Mouse (Mus musculus) hindbrain, embryonic 10.5 days (tissue): Measurements from ENCODE around the gene Cabin1. TPM values are rescaled to one million over a fixed set of nuclear protein-coding genes. Genes with fewer than 3 reads are reported as not detected.
"Not testable (repeated sequence)": the region's sequence is repeated elsewhere in the genome, so short reads cannot be mapped to it uniquely, and the experiment has no call there.

Experiments used
- DNase-seq: peaks from one replicate; pipeline ENCODE4 v3.0.0-alpha.2; 2017; ENCODE audit warnings: low spot score
- H3K27ac ChIP-seq: fragments of 300-500 bp; sonication (generic); 2 replicates; pipeline ENCODE4 v1.5.1; 2016; ENCODE audit warnings: mild to moderate bottlenecking, moderate library complexity
- H3K27me3 ChIP-seq: fragments of 300-500 bp; sonication (generic); 2 replicates; pipeline ENCODE4 v1.6.1; 2016; ENCODE audit warnings: mild to moderate bottlenecking; ENCODE audit not compliant: poor library complexity, insufficient read depth, severe bottlenecking
- H3K36me3 ChIP-seq: fragments of 300-500 bp; sonication (generic); 2 replicates; pipeline ENCODE4 v1.6.1; 2016; ENCODE audit warnings: mild to moderate bottlenecking, moderate library complexity
- H3K4me1 ChIP-seq: fragments of 300-500 bp; sonication (generic); replicated peaks from 2 replicates; pipeline ENCODE4 v1.6.1; 2016; ENCODE audit warnings: mild to moderate bottlenecking
- H3K4me3 ChIP-seq: fragments of 300-500 bp; sonication (generic); 2 replicates; pipeline ENCODE4 v1.5.1; 2016; ENCODE audit warnings: mild to moderate bottlenecking, moderate library complexity
- H3K9me3 ChIP-seq: fragments of 300-500 bp; sonication (generic); 2 replicates; pipeline ENCODE4 v1.6.1; 2016; ENCODE audit warnings: mild to moderate bottlenecking, moderate library complexity
- WGBS: fragments of 180-500 bp; shearing (Covaris S2); methylation state at CpG from one replicate; pipeline ENCODE4 v1.1.7; 2016; 5-methylcytosine and 5-hydroxymethylcytosine counted together
- polyA plus RNA-seq: library from polyadenylated mRNA; unstranded; fragments of >200 nt; fragmentation: Nextera tagmentation; extraction: Ambion mirVana; gene quantifications from 2 replicates; pipeline ENCODE4 v1.2.1, GENCODE M21; 2016

Cabin1 gene
- polyA plus RNA-seq, 1 experiment from 2014 or later = 36.8 TPM

DNA sequence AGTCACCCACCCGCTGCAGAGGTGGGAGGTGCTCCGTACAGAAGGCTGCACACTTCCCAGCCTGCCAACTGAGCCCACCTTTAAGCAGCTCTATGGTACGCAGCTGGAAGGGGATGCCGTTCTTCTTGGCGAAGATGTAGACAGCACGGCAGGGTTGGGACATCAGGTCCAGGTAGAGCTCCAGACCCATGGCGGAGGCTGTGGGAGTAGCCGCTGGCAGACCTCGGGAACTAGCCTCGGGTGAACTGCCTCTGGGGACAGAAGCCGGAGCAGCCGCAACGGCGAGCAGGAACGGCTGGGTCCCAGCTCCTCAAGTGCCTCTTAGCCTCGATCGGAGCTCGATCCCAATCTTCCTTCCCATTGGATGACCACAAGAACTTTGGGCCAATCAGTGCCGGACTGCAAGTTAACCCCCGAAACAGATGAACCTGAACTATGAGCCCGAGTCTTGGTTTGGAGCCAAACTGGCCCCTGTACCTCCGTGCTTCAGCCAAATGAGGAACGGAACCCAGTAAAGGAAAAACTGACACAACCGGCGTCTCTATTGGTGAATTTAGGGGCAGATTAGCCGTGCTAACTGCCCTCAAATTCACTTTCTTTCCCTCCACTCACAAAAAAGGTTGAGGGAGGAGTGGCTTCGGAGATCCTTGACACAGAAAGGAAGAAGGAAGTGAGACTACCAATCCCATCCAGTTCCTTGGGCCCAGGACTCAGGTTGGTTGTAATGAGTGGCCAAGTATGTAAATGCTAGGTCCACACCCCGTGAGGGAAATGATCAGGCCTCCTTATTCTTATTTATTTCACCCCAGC is 16.8 kb upstream of the Cabin1 start, which contains the start of the genes Gm20441 and Gstt3:
TSS of gene Gm20441 (minus strand) at position 186 of the 810 bp plus-strand sequence.
TSS of gene Gstt3 (minus strand) at position 646 of the 810 bp plus-strand sequence.
- Histone ChIP-seq H3K27ac (no peak within 1 kb of the TSS), H3K4me3 (peak within 1 kb of the TSS; percentile 55), H3K36me3 (no peaks in the 10 kb centered on the region), H3K9me3 (no peaks in the 10 kb centered on the region), H3K4me1 (peaks cover 17% of the 10 kb centered on the region), H3K27me3 (peaks cover 58% of the 10 kb centered on the region)
- DNase-seq = peak; percentile 64
- 1% methylated on average over 28 of the region's 28 CpGs for WGBS

DNA sequence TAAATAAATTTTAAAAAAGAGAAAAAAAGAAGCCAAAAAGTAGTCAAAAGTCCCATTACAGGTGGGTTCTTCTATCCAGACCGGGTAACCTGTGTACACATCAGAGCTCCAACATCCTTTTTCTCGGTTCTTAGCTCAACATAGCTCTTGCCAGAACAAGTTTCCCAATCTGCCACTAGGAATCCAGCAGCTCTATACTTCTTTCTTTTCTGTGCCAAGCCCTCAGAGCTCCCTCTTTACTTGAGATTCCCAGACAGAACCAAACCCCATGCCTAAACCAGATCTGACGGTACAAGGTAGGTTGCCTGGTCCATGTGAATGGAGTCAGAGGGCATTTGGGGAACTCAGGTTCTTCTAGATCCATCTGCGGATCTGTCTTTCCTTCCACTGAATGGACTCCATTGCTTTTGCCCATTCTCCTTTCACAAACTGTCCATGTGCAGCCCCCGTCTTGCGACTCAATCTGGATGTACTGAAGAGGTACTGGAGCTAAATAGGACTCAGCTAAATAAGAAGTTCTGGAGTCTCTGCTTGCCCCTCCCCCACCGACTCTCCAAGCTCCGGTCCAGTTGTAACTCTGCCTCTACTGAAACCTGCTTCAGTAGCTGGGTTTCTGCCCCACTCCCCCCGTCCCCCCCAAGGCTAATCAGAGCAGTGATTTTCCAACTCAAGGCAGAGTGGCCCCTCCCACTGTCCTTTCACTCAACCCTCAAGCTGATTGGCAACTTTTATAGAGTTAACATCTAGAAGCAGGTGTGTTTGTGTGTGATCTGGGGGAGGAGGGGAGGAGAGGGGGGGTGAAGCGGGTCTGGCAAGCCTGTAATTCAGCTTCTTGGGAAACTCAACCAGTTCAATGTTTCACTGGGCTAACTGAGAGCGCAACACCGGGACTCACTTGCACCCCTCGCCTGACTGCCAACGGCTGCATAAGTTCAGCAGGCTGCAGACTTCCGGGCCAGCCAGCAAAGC is 15.3 kb upstream of the Cabin1 start:
- no peak overlapping the region for H3K27ac ChIP-seq
- WGBS = 49% methylated on average over 15 of the region's 15 CpGs
- H3K36me3 ChIP-seq = no peaks in the 10 kb centered on the region
- H3K4me1 ChIP-seq = peaks cover 17% of the 10 kb centered on the region
- H3K27me3 ChIP-seq = peaks cover 54% of the 10 kb centered on the region
- H3K4me3 ChIP-seq = peak overlapping the region; percentile 20; the same call in 1 of the 2 replicates
- no peak for DNase-seq
- no peaks in the 10 kb centered on the region for H3K9me3 ChIP-seq

DNA sequence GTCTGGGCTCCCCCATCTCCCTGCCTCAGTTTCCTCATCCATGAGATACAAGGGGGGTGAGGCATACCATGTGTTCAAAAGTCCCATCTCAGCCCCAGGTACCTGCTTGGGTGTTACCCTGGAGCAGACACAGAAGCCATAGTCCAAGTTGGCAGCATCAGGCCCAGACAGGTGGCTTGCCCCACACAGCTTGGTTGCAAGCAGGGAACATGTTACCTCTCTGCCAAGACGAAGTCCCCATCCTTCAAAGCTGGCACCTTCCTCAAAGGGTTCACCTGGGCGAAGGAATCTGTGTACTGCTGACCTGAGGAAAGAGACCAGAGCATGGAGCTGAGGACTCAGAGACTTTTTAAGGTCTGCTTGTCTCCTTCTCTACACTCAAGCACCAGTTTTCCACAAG is 13.7 kb upstream of the Cabin1 start:
- Histone ChIP-seq H3K4me1 (peaks cover 25% of the 10 kb centered on the region), H3K27ac (no peak overlapping the region), H3K9me3 (no peaks in the 10 kb centered on the region), H3K4me3 (no peak overlapping the region), H3K36me3 (no peaks in the 10 kb centered on the region), H3K27me3 (peaks cover 54% of the 10 kb centered on the region)
- WGBS = 80% methylated on average over 2 of the region's 2 CpGs
- no peak for DNase-seq

DNA sequence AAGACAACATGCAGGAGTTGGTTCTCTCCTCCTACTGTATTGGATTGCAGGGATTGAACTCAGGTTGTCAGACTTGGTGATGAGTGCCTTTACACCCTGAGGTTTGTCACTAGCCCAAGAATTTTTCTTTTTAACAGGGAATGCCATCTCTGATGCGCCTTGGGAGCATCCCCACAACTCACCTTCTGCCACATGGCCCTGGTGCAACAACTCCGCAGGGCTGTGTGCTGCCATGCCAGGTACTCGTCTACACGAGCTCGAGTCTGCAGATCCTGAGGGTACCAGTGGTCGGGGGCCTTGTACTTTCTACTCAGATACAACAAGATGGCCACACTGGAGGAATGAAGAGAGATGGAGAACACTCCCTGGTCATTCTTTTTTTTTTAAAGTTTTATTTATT is 12.4 kb upstream of the Cabin1 start:
- 86% methylated on average over 6 of the region's 6 CpGs for WGBS

DNA sequence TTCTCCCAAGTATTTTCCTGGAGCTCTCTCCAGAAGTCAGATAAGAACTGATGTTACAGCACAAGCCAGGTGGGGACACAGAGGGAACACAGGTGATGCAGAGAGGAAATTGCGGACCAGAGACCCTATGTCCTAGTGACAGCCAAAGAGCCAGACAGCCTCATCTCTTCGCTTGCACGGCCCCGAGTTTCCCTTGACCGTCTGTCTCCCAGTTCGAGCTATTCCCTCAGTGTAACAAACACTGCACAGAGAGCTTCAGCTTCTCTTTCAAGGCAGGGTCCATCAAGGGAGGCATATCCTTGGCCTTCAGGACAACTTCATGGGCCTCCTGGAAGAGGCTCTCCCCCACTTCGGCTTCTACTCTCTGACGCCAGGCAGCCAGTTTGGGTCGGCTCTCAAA is 10.4 kb upstream of the Cabin1 start:
- no peak for DNase-seq
- 88% methylated on average over 9 of the region's 9 CpGs for WGBS
- no peaks in the 10 kb centered on the region for H3K9me3 ChIP-seq
- H3K27me3 ChIP-seq = peaks cover 21% of the 10 kb centered on the region
- H3K36me3 ChIP-seq = peaks cover 6% of the 10 kb centered on the region; the same call in 1 of the 2 replicates
- peaks cover 16% of the 10 kb centered on the region for H3K4me1 ChIP-seq
- H3K27ac ChIP-seq = no peak overlapping the region
- no peak overlapping the region for H3K4me3 ChIP-seq

More for the DNA sequence above, 12.4 kb upstream of the Cabin1 start:
- no peak overlapping the region for H3K27ac ChIP-seq
- DNase-seq = no peak
- H3K9me3 ChIP-seq = no peaks in the 10 kb centered on the region
- H3K36me3 ChIP-seq = no peaks in the 10 kb centered on the region
- H3K27me3 ChIP-seq = peaks cover 41% of the 10 kb centered on the region
- no peak overlapping the region for H3K4me3 ChIP-seq
- peaks cover 34% of the 10 kb centered on the region for H3K4me1 ChIP-seq

DNA sequence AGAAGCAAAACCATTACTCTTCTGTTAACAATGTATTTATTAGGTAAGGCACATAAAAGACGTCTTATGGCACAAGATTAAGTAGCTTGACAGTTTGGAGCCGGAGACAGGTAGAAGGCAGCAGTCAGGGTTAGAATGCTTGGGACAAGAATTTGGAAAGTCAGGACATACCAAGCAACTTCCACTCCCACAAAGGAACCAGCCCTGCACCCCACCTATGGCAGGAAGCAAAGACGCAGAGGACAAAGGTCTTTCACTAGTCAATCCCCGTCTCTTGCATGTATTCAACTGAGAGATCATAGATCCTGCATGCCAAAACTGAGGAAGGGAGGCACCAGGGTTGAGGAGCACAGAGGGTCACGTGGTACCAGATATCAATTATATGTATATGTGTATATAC is 10.0 kb upstream of the Cabin1 start:
- DNase-seq = no peak
- no peak overlapping the region for H3K27ac ChIP-seq
- H3K27me3 ChIP-seq = peaks cover 17% of the 10 kb centered on the region; the same call in 1 of the 2 replicates
- peaks cover 6% of the 10 kb centered on the region; the same call in 1 of the 2 replicates for H3K36me3 ChIP-seq
- no peak overlapping the region for H3K4me3 ChIP-seq
- WGBS = 94% methylated on average over 5 of the region's 5 CpGs
- H3K9me3 ChIP-seq = no peaks in the 10 kb centered on the region
- H3K4me1 ChIP-seq = peaks cover 16% of the 10 kb centered on the region

DNA sequence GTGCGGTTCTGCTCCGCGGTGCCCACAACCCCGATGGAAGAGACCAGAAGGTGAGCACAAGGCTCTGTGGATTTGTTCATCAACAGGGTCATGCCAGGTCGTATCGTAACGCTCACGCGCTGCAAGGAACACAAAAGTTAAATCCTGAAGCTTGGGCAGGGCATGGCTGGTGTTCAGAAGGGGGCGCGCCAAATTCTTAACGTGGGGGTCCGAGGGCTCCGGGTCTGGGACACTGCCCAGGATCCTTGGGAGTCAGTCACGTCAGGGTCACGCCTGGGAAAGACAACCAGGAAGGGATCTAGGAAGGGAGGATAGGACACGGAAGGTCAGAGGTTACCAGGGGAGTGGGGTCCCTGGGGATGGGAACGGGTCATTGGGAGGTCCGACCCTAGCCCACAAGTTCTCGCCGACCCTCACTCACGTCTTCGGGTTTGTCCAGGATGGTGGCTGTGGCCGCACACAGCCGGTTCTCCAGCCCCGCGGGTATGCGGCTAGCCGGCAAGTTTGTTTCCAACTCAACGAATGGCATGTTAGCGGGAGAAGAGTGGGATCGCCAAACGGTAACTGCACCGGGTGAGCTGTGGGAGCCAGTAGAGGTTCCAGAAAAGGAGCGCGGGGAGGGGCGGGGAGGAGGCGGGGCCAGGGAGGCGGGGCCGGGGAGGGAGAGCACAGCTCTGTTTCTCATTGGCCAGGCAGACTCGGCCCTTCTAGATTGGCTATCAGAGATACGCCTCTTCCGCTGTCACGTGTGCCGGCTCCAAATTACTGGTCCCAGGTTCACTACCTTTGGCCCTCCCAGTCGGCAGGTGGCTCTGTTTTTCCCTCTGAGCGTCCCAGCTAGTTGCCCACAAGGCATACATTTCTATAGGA is 8.9 kb upstream of the Cabin1 start, which contains the start of gene Ddt:
TSS of gene Ddt (minus strand) at position 620 of the 870 bp plus-strand sequence.
- Histone ChIP-seq H3K27ac (peak within 1 kb of the TSS; percentile 82), H3K4me3 (peak within 1 kb of the TSS; percentile 66), H3K27me3 (peaks cover 9% of the 10 kb centered on the region; the same call in 1 of the 2 replicates), H3K4me1 (peaks cover 16% of the 10 kb centered on the region), H3K36me3 (peaks cover 6% of the 10 kb centered on the region; the same call in 1 of the 2 replicates), H3K9me3 (no peaks in the 10 kb centered on the region)
- DNase-seq = peak; percentile 92
- WGBS = under 1% methylated on average over 47 of the region's 47 CpGs

DNA sequence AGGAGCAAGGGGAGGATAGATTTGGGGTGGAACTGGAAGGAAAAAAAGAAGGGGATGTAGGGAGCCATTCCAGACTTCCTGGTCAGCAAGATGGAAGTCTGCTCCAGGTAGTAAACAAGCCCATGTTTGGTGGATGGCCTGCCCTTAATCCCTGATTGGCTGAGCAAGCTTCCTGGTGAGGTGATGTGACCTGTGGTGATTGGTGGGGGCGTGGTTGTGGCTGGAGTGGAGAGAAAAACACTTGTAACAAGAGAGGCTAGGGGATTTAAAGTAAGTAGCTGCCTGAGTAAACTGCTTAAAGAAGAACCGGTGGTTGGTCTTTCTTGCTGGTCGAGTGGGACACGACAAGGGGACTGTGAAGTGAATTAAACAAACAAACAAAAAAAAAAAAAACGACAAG is 3.6 kb upstream of the Cabin1 start:
- WGBS = 43% methylated on average over 5 of the region's 5 CpGs
- H3K36me3 ChIP-seq = not testable (repeated sequence)

DNA sequence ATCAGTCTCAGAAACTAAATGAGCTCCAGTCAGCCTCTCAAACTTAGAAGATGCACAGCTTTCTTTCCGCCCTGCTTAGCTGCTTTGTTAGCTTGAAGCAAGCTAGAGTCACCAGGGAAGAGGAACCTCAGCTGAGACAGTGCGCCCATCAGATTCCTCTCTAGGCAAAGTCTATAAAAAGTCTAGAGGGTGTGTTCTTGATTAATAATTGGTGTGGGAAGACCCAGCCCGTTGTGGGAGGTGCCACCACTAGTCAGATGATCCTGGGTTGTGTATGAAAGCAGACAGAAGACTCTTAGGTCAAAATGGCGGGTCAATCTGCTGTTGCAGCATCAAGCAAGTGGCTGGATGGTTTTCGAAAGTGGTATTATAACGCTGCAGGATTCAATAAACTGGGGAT is 2.7 kb upstream of the Cabin1 start:
- Histone ChIP-seq H3K4me3 (no peak overlapping the region), H3K9me3 (no peaks in the 10 kb centered on the region), H3K27ac (no peak overlapping the region), H3K4me1 (peaks cover 26% of the 10 kb centered on the region), H3K36me3 (peaks cover 13% of the 10 kb centered on the region; the same call in 1 of the 2 replicates), H3K27me3 (no peaks in the 10 kb centered on the region)
- WGBS = 86% methylated on average over 6 of the region's 6 CpGs
- DNase-seq = no peak

More for the DNA sequence above, 3.6 kb upstream of the Cabin1 start:
- not testable (repeated sequence) for H3K9me3 ChIP-seq, H3K4me3 ChIP-seq, H3K27me3 ChIP-seq, H3K27ac ChIP-seq, DNase-seq
- H3K4me1 ChIP-seq = peaks cover 29% of the 10 kb centered on the region

DNA sequence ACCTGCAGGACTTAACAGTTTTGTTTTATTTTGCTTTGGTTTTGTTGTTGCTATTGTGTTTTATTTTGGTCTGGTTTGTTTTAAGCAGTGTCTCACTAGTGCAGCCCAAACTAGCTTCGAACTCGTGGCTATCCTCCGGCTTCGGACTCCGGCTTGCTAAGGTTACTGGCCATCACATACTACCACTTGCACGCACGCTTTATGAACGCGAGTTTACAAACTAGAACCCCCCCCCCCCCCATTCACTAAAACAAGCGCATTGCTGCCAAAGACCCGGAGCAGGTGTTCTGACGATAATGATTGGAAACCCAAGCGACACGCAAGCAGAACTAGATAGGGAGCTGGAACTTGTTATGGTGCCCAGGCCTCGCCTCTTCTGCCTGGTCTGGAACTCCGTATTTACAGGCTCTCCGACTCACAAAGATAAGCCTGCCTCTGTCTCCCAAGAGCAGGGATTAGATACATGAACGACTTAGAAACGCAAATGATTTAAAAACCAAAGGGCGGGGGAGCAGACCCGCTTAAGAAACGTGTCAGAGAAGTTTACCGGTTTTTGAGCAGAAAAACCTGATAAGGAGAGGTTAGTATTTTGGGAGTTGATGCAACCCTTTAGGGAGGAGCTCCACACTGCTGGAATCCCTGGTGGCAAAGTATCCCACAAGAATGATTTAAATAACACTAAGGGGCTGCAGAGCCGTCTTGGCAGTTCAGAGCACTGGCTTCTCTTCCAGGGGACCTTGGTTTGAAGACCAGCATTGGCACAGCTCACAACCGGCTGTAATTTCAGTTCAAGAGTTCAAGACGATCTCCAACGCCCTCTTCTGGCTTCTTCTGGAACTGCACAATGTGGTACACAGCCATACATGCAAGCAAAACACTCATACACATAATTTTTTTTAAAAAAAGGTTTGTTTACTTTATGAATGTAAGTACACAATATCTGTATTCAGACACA is 655 bp upstream of the Cabin1 start:
- peak; percentile 84 for DNase-seq
- WGBS = 1% methylated on average over 27 of the region's 27 CpGs
- Histone ChIP-seq H3K27me3 (no peaks in the 10 kb centered on the region), H3K4me3 (peak overlapping the region; percentile 93), H3K4me1 (peaks cover 26% of the 10 kb centered on the region), H3K9me3 (no peaks in the 10 kb centered on the region), H3K27ac (peak overlapping the region; percentile 90), H3K36me3 (peaks cover 28% of the 10 kb centered on the region)

DNA sequence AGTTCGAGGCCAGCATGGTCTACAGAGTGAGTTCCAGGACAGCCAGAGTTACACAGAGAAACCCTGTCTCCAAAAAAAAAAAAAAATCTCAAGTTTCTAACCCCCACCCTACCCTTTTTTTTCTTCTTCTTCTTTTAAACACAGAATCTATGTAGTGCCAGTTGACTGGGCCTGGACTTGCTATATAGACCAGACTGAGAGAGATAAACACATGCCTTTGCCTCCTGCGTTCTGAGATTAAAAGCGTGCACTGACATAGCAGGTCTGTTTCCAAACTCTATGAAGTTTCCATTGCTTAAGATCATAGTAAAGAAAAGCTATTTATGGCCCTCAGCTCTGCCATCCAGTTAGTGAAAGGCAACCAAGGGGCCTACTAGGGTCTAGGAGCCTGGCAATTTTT is 1.7 kb downstream of the Cabin1 start:
- Histone ChIP-seq H3K27me3 (no peaks in the 10 kb centered on the region), H3K27ac (no peak overlapping the region), H3K4me1 (peaks cover 26% of the 10 kb centered on the region), H3K4me3 (peak overlapping the region; percentile 13; the same call in 1 of the 2 replicates), H3K36me3 (peaks cover 51% of the 10 kb centered on the region), H3K9me3 (0 out of 2 replicates have a peak, but pooled peaks cover 4% of the 10 kb centered on the region)
- WGBS = 96% methylated on average over 3 of the region's 3 CpGs
- DNase-seq = no peak
